Mouse (Mus musculus) liver, postnatal 0 days (tissue): ENCODE data around the gene Plpp3. TPM values are rescaled to one million over a fixed set of nuclear protein-coding genes. Genes with fewer than 3 reads are reported as not detected.

ENCODE experiments used
- ATAC-seq: fragments of 200-750 bp; cut with Nextera tagmentation; 2 replicates; pipeline ENCODE4 v1.8.0; 2017; ENCODE audit warnings: mild to moderate bottlenecking, moderate library complexity
- DNase-seq: peaks from one replicate; pipeline ENCODE4 v3.0.0-alpha.2; 2016
- H3K27ac ChIP-seq: fragments of 300-500 bp; sonication (generic); 2 replicates; pipeline ENCODE4 v1.5.1; 2014; ENCODE audit warnings: antibody characterized with exemption, moderate library complexity, mild to moderate bottlenecking, low read depth
- H3K27me3 ChIP-seq: fragments of 300-500 bp; sonication (generic); 2 replicates; pipeline ENCODE4 v1.6.1; 2014; ENCODE audit warnings: low read length, control low read depth, mixed read lengths; ENCODE audit not compliant: insufficient read depth
- H3K36me3 ChIP-seq: fragments of 300-500 bp; sonication (generic); replicated peaks from 2 replicates; pipeline ENCODE4 v1.6.1; 2014; ENCODE audit warnings: mild to moderate bottlenecking, control low read depth, low read length, moderate library complexity, mixed read lengths; ENCODE audit not compliant: insufficient read depth
- H3K4me1 ChIP-seq: fragments of 300-500 bp; sonication (generic); 2 replicates; pipeline ENCODE4 v1.6.1; 2014; ENCODE audit warnings: antibody characterized with exemption, mild to moderate bottlenecking, control low read depth; ENCODE audit not compliant: insufficient read depth
- H3K4me2 ChIP-seq: fragments of 300-500 bp; sonication (generic); 2 replicates; pipeline ENCODE4 v1.6.1; 2014; ENCODE audit warnings: low read depth, mild to moderate bottlenecking, low read length, moderate library complexity, mixed read lengths
- H3K4me3 ChIP-seq: fragments of 300-500 bp; sonication (generic); 2 replicates; pipeline ENCODE4 v1.5.1; 2014; ENCODE audit warnings: low read depth, low read length
- H3K9ac ChIP-seq: fragments of 300-500 bp; sonication (generic); replicated peaks from 2 replicates; pipeline ENCODE4 v1.6.1; 2014; ENCODE audit warnings: mild to moderate bottlenecking, moderate library complexity
- H3K9me3 ChIP-seq: fragments of 300-500 bp; sonication (generic); 2 replicates; pipeline ENCODE4 v1.6.1; 2016; ENCODE audit warnings: mild to moderate bottlenecking, control low read depth, low read length, mixed read lengths
- CTCF ChIP-seq: sonication (generic); IDR thresholded peaks from 2 replicates; pipeline ENCODE4 v1.5.1; 2016; ENCODE audit warnings: antibody characterized with exemption, low read depth
- EP300 ChIP-seq: IDR thresholded peaks from 2 replicates; pipeline ENCODE4 v1.6.1; 2016; ENCODE audit warnings: antibody characterized with exemption, low read depth, mild to moderate bottlenecking
- WGBS: fragments of 180-500 bp; shearing (Covaris S2); extraction: QIAGEN DNeasy Blood & Tissue Kit; methylation state at CpG from one replicate; pipeline ENCODE4 v1.1.7; 2014; ENCODE audit not compliant: insufficient replicate concordance; 5-methylcytosine and 5-hydroxymethylcytosine counted together
- polyA plus RNA-seq: library from polyadenylated mRNA; unstranded; fragments of >200 nt; fragmentation: Nextera tagmentation; extraction: Ambion mirVana; gene quantifications from 2 replicates; pipeline ENCODE4 v1.2.1, GENCODE M21; 2015

Plpp3 gene
- polyA plus RNA-seq, 1 experiment from 2014 or later = 62.4 TPM

DNA sequence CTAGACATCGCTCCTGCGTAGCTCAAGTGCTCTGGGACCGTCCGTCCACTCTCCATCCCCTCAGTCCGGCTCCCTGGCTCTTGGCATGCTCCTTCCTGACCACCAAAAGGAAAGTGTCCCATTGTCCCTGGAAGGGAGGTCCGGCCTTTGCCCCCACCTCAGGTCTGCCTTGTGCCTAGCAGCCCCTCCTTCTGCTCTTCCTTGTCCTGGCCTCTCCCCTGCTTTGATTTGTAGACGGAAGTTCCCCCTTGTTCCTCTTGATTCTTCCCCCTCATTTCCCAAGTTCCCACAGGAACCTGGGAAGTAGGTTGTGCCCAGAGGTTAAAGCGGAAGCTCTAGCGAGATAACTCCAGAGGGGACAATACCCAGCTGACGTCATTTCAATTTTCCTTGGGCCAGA, 61.1 kb downstream of the Plpp3 start:
- H3K36me3 ChIP-seq = peaks cover 32% of the 10 kb centered on the region
- H3K4me2 ChIP-seq = no peak overlapping the region
- DNase-seq (no peak), ATAC-seq (no peak)
- no peaks in the 10 kb centered on the region for H3K27me3 ChIP-seq
- no peak overlapping the region for H3K9ac ChIP-seq
- TF ChIP-seq EP300 (peak; percentile 70), CTCF (no peak)
- H3K4me1 ChIP-seq = peaks cover 16% of the 10 kb centered on the region
- 58% methylated on average over 10 of the region's 10 CpGs for WGBS
- H3K9me3 ChIP-seq = no peaks in the 10 kb centered on the region
- no peak overlapping the region for H3K4me3 ChIP-seq
- no peak overlapping the region for H3K27ac ChIP-seq

DNA sequence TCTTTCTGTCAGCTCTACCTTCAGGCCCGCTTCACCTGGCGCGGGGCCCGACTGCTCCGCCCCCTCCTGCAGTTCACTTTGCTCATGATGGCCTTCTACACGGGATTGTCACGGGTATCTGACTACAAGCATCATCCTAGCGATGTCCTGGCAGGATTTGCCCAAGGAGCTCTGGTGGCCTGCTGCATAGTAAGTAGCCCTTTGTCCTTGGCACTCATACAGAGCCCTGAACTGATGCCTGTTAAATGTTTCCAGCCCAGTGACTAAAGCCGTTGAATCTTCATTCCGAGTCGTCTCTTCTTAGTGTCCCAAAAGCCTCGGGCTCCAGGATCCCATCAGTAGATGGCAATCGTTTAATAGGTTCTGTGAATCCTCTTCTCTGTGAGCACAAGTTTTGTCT, 62.2 kb downstream of the Plpp3 start:
- no peak overlapping the region for H3K27ac ChIP-seq
- ATAC-seq (no peak), DNase-seq (no peak)
- no peaks in the 10 kb centered on the region for H3K27me3 ChIP-seq
- H3K4me3 ChIP-seq = no peak overlapping the region
- WGBS = 86% methylated on average over 13 of the region's 13 CpGs
- peaks cover 19% of the 10 kb centered on the region for H3K4me1 ChIP-seq
- TF ChIP-seq CTCF (no peak), EP300 (no peak)
- H3K9me3 ChIP-seq = no peaks in the 10 kb centered on the region
- H3K36me3 ChIP-seq = peaks cover 34% of the 10 kb centered on the region
- H3K4me2 ChIP-seq = no peak overlapping the region
- H3K9ac ChIP-seq = no peak overlapping the region

DNA sequence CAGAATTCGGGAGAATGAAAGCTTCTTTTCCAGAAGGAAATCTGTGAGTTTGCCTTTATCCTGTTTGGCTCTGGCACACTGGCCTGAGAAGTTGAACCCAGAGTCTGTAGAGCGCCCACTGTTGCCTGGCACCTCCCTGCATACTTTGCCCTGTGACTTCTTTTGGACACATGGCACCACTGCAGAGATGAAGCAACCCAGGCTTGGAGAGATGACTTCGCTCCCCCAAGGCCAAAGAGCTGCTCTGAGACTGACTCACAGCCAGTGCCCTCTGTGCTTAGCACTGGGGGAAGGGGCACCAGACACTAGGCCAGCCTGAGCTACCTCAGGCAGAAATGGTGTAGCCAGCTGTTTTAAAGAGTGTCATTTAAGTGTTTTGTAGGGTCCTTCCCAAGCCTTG, 63.7 kb downstream of the Plpp3 start:
- Histone ChIP-seq H3K4me1 (peaks cover 11% of the 10 kb centered on the region), H3K4me2 (no peak overlapping the region), H3K9ac (no peak overlapping the region), H3K9me3 (no peaks in the 10 kb centered on the region), H3K27ac (peak overlapping the region; percentile 72), H3K4me3 (no peak overlapping the region), H3K27me3 (no peaks in the 10 kb centered on the region), H3K36me3 (peaks cover 34% of the 10 kb centered on the region)
- TF ChIP-seq EP300 = no peak
- ATAC-seq = peak; percentile 75
- peak; percentile 31 for DNase-seq
- WGBS = 60% methylated on average over 3 of the region's 3 CpGs

DNA sequence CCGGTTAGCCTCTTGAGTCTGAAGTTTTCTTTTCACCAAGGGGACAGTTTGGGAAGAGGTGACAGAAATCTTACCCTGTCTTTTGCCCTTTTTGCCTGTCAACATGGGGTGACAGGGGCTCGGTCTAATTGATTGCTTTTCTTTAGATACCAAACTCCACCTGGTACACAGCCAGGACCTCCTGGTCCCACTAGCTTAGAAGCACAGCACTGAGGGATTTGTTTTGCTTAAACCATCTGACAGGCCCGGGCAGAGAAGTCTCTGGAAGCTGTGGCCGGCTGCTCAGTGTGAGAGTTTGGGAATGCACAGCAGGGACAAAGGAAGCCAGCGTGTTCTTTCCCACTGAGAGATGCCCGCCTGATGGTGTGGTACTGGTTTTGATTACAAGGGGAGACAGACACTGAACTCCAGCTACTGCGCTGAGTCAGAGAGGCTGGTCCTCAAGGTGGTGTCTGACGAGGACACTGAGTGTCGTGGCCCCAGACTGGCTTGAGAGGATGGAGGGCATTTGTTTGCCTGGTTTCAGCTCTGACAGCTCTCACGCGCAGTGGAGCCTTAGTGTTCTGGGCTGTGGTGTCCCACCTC, 64.2 kb downstream of the Plpp3 start:
- Histone ChIP-seq H3K9me3 (no peaks in the 10 kb centered on the region), H3K27ac (peak overlapping the region; percentile 72), H3K36me3 (peaks cover 36% of the 10 kb centered on the region), H3K4me3 (no peak overlapping the region), H3K4me1 (peaks cover 6% of the 10 kb centered on the region; the same call in 1 of the 2 replicates), H3K27me3 (no peaks in the 10 kb centered on the region), H3K4me2 (no peak overlapping the region), H3K9ac (no peak overlapping the region)
- DNase-seq = no peak
- TF ChIP-seq CTCF = no peak
- TF ChIP-seq EP300 = no peak
- peak; percentile 58 for ATAC-seq
- WGBS = 72% methylated on average over 11 of the region's 11 CpGs

DNA sequence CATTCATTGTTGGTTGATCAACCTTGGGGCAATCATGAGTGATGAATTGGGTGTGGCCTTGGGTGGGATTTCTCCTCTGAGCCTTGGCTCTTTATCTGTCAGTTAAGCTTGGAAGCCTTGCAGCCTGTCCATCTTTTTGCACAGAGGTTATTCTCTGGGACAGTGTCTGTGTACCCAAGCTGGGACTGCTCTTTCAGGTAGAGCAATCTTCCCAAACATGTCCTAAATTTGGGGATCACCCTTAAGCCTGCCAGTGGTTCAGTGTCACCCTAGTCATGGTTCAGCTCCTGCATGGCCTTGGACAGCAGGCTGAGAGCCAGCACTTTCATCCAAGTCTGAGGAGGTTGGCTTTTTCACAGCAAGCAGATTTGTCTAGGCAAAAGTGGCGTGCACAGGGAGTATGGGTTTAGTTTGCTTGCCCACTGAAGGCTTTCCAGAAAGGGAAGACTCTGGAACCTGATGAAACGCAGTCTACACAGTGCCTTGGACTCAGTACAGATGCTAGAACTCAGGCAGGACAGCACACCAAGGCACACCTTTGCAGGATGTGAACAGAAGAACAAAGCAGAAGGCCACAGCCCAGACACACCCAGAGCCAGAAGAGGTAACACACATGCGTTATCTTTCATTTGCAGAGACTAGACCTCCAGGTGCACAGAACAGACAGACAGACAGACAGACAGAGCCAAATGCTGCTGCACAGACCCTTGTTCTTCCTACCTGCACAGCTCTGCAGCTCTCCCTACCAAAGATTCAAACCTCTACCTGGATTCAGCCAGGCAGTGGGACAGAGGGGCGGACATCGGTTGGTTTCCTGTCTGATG, 66.2 kb downstream of the Plpp3 start:
- Histone ChIP-seq H3K9me3 (no peaks in the 10 kb centered on the region), H3K36me3 (peaks cover 37% of the 10 kb centered on the region), H3K4me2 (no peak overlapping the region), H3K4me1 (0 out of 2 replicates have a peak, but pooled peaks cover 6% of the 10 kb centered on the region), H3K27me3 (no peaks in the 10 kb centered on the region), H3K27ac (no peak overlapping the region), H3K9ac (no peak overlapping the region), H3K4me3 (no peak overlapping the region)
- 72% methylated on average over 5 of the region's 5 CpGs for WGBS
- ATAC-seq (no peak), DNase-seq (no peak)
- no peak for TF ChIP-seq CTCF
- TF ChIP-seq EP300 = no peak

DNA sequence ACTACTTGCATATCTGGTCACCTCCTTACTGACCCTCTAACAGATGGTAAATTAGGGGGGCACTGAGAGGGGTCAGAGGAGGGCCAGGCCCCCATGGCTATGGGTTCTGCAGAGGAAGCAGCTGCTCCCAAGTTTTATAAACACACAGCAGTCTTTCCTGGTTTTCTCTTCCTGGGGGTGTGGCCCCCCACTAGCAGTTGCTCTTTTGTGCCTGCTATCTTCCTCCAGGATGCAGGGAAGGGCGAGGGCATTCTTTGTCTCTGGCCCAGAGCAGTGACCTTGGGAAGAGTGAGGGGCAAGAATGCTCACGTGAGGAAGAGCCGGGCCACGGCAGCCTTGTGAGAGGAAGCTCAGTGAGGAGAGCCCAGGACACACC, 66.8 kb downstream of the Plpp3 start:
- H3K36me3 ChIP-seq = peaks cover 41% of the 10 kb centered on the region
- ATAC-seq = 0 out of 2 replicates have a peak, but pooled peaks have one; percentile 1
- no peak overlapping the region for H3K4me3 ChIP-seq
- DNase-seq = no peak
- H3K9ac ChIP-seq = no peak overlapping the region
- 48% methylated on average over 4 of the region's 4 CpGs for WGBS
- H3K4me2 ChIP-seq = no peak overlapping the region
- 0 out of 2 replicates have a peak, but pooled peaks cover 6% of the 10 kb centered on the region for H3K4me1 ChIP-seq
- H3K9me3 ChIP-seq = no peaks in the 10 kb centered on the region
- TF ChIP-seq CTCF (no peak), EP300 (no peak; the same call in 1 of the 2 replicates)
- no peak overlapping the region for H3K27ac ChIP-seq
- no peaks in the 10 kb centered on the region for H3K27me3 ChIP-seq
